In genomic region chr9:22476265-22476664, GRCm38 (mm10) we compare ENCODE assay signal across 8 mouse cellular contexts. TPM values are rescaled to one million over a fixed set of nuclear protein-coding genes. Genes with fewer than 3 reads are reported as not detected.
A peak's percentile ranks its signal among the peaks of the same experiment; 100 is the strongest.
DNase-seq lines count a peak whose midpoint lies in the region; ATAC-seq and TF ChIP-seq lines count a peak whose summit lies in the region.

No protein-coding gene starts in this region.

- H3K36me3 ChIP-seq in forebrain, embryonic 14.5 days (ENCODE audit: control insufficient read depth, insufficient read depth, low read length), result no peaks in the 10 kb centered on the region

- peak overlapping the region; percentile 77 for H3K4me2 ChIP-seq in forebrain, embryonic 14.5 days (ENCODE audit: low read length)

- ATAC-seq in Patski, result peak; percentile 13
- ATAC-seq in forebrain, embryonic 14.5 days, result no peak
- no peak for ATAC-seq in activated CD4-positive, CD25-positive, alpha-beta regulatory T cell, adult 4 months

- no peak for DNase-seq in layer of hippocampus, adult 2 months (ENCODE audit: low spot score in 2 of 2)
- DNase-seq in layer of hippocampus, adult 8-10 months (ENCODE audit: low spot score in 2 of 2), result no peak
- DNase-seq in Patski (ENCODE audit: low read depth, low spot score), result peak; percentile 6
- DNase-seq in forebrain, embryonic 14.5 days (ENCODE audit: low spot score), result peak; percentile 19
- peak; percentile 34 for DNase-seq in kidney, postnatal 10 days
- DNase-seq in neural tube, embryonic 10.5 days (ENCODE audit: extremely low spot score, low spot score), result peak; percentile 17
- no peak for DNase-seq in right cerebral cortex, adult 18-20 months

- TF ChIP-seq CTCF in layer of hippocampus, adult 2 months (conservative IDR thresholded peaks at IDR 0.05), result no peak
- TF ChIP-seq CTCF in Patski (IDR thresholded peaks at IDR 0.05), result no peak

- in situ Hi-C loops in Patski (cut with MboI; ENCODE audit: low pct_unique_long_range_greater_than_20kb), result no loop called here

- peak overlapping the region; percentile 69 for H3K9ac ChIP-seq in forebrain, embryonic 14.5 days (ENCODE audit: low read length)

- no peaks in the 10 kb centered on the region for H3K27me3 ChIP-seq in Patski
- no peaks in the 10 kb centered on the region for H3K27me3 ChIP-seq in forebrain, embryonic 14.5 days (replicated peaks; ENCODE audit: control insufficient read depth, insufficient read depth, low read length)

- H3K4me3 ChIP-seq in layer of hippocampus, adult 2 months, result peak overlapping the region; percentile 65
- H3K4me3 ChIP-seq in forebrain, embryonic 14.5 days (ENCODE audit: low read depth, low read length), result peak overlapping the region; percentile 54

- H3K9me3 ChIP-seq in forebrain, embryonic 14.5 days (replicated peaks; ENCODE audit: control insufficient read depth, low read length), result no peaks in the 10 kb centered on the region

- CTCF ChIA-PET in Patski (lab: Charles Lee), result interaction anchor here (0.8 kb wide), 1 partner anchor 9 kb away, joined by 3 read pairs; no protein-coding TSS in a partner anchor

- H3K27ac ChIP-seq in layer of hippocampus, adult 2 months, result peak overlapping the region; percentile 85
- no peak overlapping the region for H3K27ac ChIP-seq in forebrain, embryonic 14.5 days (ENCODE audit: low read depth, low read length)

- WGBS in forebrain, embryonic 14.5 days, result 4% methylated on average over 10 of the region's 10 CpGs

- POLR2A ChIA-PET in Patski (lab: Charles Lee), result no interaction called here

- H3K4me1 ChIP-seq in forebrain, embryonic 14.5 days (ENCODE audit: control insufficient read depth, insufficient read depth, low read length), result peaks cover 10% of the 10 kb centered on the region

RNA-seq across cellular contexts. Expression of gene Bbs9, which starts 0.8 kb away (rescaled TPM):
- 10 to 100 TPM; 21.0 to 26.6 TPM for total RNA-seq in layer of hippocampus, adult 2 months (2021)
- 10 to 100 TPM; 24.8 to 28.7 (median 27.8) TPM for total RNA-seq in layer of hippocampus, adult 8-10 months (2022)
- 12.8 TPM for polyA plus RNA-seq in Patski (2021)
- 18.1 and 19.8 TPM in 2 replicates for polyA plus RNA-seq in forebrain, embryonic 14.5 days (2014; fragmentation: Nextera tagmentation; extraction: Ambion mirVana)
- 10 to 100 TPM; 10.7 to 15.1 TPM for polyA plus RNA-seq in activated CD4-positive, CD25-positive, alpha-beta regulatory T cell, adult 4 months (2017; shearing (Covaris generic))

RNA-seq across cellular contexts. Expression of gene Rp9, which starts 6.7 kb away (rescaled TPM):
- 10 to 100 TPM; 34.3 to 34.5 TPM for total RNA-seq in layer of hippocampus, adult 2 months (2021)
- total RNA-seq in layer of hippocampus, adult 8-10 months (2022), result 10 to 100 TPM; 31.6 to 41.5 (median 34.7) TPM
- polyA plus RNA-seq in Patski (2021), result 59.1 TPM
- polyA plus RNA-seq in forebrain, embryonic 14.5 days (2014; fragmentation: Nextera tagmentation; extraction: Ambion mirVana), result 60.8 and 62.4 TPM in 2 replicates
- 10 to 100 TPM; 35.3 to 41.9 TPM for polyA plus RNA-seq in activated CD4-positive, CD25-positive, alpha-beta regulatory T cell, adult 4 months (2017; shearing (Covaris generic))

RNA-seq across cellular contexts. Expression of gene Gm17545, which starts 22.2 kb away (rescaled TPM):
- not detected for total RNA-seq in layer of hippocampus, adult 2 months (2021)
- total RNA-seq in layer of hippocampus, adult 8-10 months (2022), result not detected
- not detected for polyA plus RNA-seq in Patski (2021)
- polyA plus RNA-seq in forebrain, embryonic 14.5 days (2014; fragmentation: Nextera tagmentation; extraction: Ambion mirVana), result not detected in 2 replicates
- polyA plus RNA-seq in activated CD4-positive, CD25-positive, alpha-beta regulatory T cell, adult 4 months (2017; shearing (Covaris generic)), result not detected

Comparison
In these comparisons a context has a peak if more than half of its experiments do, and no peak if none do; other contexts are left out.
1. DNase-seq: peak in Patski (single experiment), forebrain, embryonic 14.5 days (single experiment), kidney, postnatal 10 days (single experiment) and neural tube, embryonic 10.5 days (single experiment); none in layer of hippocampus, adult 2 months (0 of 2), layer of hippocampus, adult 8-10 months (0 of 2) and right cerebral cortex, adult 18-20 months (single experiment).